Mouse (Mus musculus) hindbrain, embryonic 13.5 days (tissue): ENCODE results near the gene Cav3. TPM values are rescaled to one million over a fixed set of nuclear protein-coding genes. Genes with fewer than 3 reads are reported as not detected.

Source experiments
- ATAC-seq: fragments of 200-750 bp; cut with Nextera tagmentation; 2 replicates; pipeline ENCODE4 v1.8.0; 2017; ENCODE audit warnings: moderate TSS enrichment; ENCODE audit not compliant: low FRiP score
- H3K27ac ChIP-seq: fragments of 300-500 bp; sonication (generic); 2 replicates; pipeline ENCODE4 v1.5.1; 2015; ENCODE audit warnings: inconsistent platforms, mild to moderate bottlenecking, moderate library complexity
- H3K27me3 ChIP-seq: fragments of 300-500 bp; sonication (generic); 2 replicates; pipeline ENCODE4 v1.6.1; 2015; ENCODE audit warnings: mild to moderate bottlenecking, inconsistent platforms
- H3K36me3 ChIP-seq: fragments of 300-500 bp; sonication (generic); 2 replicates; pipeline ENCODE4 v1.6.1; 2015; ENCODE audit warnings: mild to moderate bottlenecking, inconsistent platforms
- H3K4me1 ChIP-seq: fragments of 300-500 bp; sonication (generic); replicated peaks from 2 replicates; pipeline ENCODE4 v1.6.1; 2015; ENCODE audit warnings: inconsistent platforms
- H3K4me2 ChIP-seq: fragments of 300-500 bp; sonication (generic); 2 replicates; pipeline ENCODE4 v1.6.1; 2015; ENCODE audit warnings: inconsistent platforms, mild to moderate bottlenecking, moderate library complexity
- H3K4me3 ChIP-seq: fragments of 300-500 bp; sonication (generic); 2 replicates; pipeline ENCODE4 v1.5.1; 2015; ENCODE audit warnings: mild to moderate bottlenecking, inconsistent platforms
- H3K9ac ChIP-seq: fragments of 300-500 bp; sonication (generic); 2 replicates; pipeline ENCODE4 v1.6.1; 2015; ENCODE audit warnings: mild to moderate bottlenecking, inconsistent platforms
- H3K9me3 ChIP-seq: fragments of 300-500 bp; sonication (generic); 2 replicates; pipeline ENCODE4 v1.6.1; 2016; ENCODE audit warnings: inconsistent platforms
- WGBS: fragments of 180-500 bp; shearing (Covaris S2); methylation state at CpG from one replicate; pipeline ENCODE4 v1.1.7; 2015; 5-methylcytosine and 5-hydroxymethylcytosine counted together
- polyA plus RNA-seq: library from polyadenylated mRNA; unstranded; fragments of >200 nt; fragmentation: Nextera tagmentation; extraction: Ambion mirVana; gene quantifications from 2 replicates; pipeline ENCODE4 v1.2.1, GENCODE M21; 2015

The Cav3 gene
- polyA plus RNA-seq, 1 experiment from 2014 or later = 0.23 TPM

- no peak overlapping the region for H3K4me3 ChIP-seq
- H3K36me3 ChIP-seq = no peaks in the 10 kb centered on the region
- no peaks in the 10 kb centered on the region for H3K9me3 ChIP-seq
- H3K4me1 ChIP-seq = peaks cover 22% of the 10 kb centered on the region
- WGBS = 83% methylated on average over 5 of the region's 5 CpGs
- no peak for ATAC-seq
- H3K9ac ChIP-seq = no peak overlapping the region
- peaks cover 73% of the 10 kb centered on the region for H3K27me3 ChIP-seq
- no peak overlapping the region for H3K4me2 ChIP-seq
- no peak overlapping the region for H3K27ac ChIP-seq
Observed at GRCm38 (mm10) chr6:112487993-112488392, 28.7 kb downstream of the Cav3 start.

- no peak overlapping the region for H3K27ac ChIP-seq
- WGBS = 30% methylated on average over 24 of the region's 24 CpGs
- peak overlapping the region; percentile 69 for H3K4me2 ChIP-seq
- H3K4me3 ChIP-seq = peak overlapping the region; percentile 41
- H3K9me3 ChIP-seq = no peaks in the 10 kb centered on the region
- H3K36me3 ChIP-seq = no peaks in the 10 kb centered on the region
- H3K9ac ChIP-seq = peak overlapping the region; percentile 56; the same call in 1 of the 2 replicates
- peaks cover 77% of the 10 kb centered on the region for H3K27me3 ChIP-seq
- ATAC-seq = no peak
- peaks cover 22% of the 10 kb centered on the region for H3K4me1 ChIP-seq
Observed at GRCm38 (mm10) chr6:112488821-112489180, 29.5 kb downstream of the Cav3 start.

- Histone ChIP-seq H3K27ac (no peak overlapping the region), H3K9me3 (no peaks in the 10 kb centered on the region), H3K4me1 (peaks cover 22% of the 10 kb centered on the region), H3K9ac (peak overlapping the region; percentile 56), H3K4me3 (peak overlapping the region; percentile 41), H3K36me3 (no peaks in the 10 kb centered on the region), H3K4me2 (peak overlapping the region; percentile 69), H3K27me3 (peaks cover 77% of the 10 kb centered on the region)
- 5% methylated on average over 72 of the region's 72 CpGs for WGBS
- ATAC-seq = peak; percentile 42
Observed at GRCm38 (mm10) chr6:112489181-112489909, 30.0 kb downstream of the Cav3 start.

GRCm38 (mm10) chr6:112489910-112490559 lies 30.7 kb downstream of the Cav3 start, which contains the start of gene Oxtr:
TSS of gene Oxtr (minus strand) at chr6:112489943.
- Histone ChIP-seq H3K4me1 (peaks cover 22% of the 10 kb centered on the region), H3K9ac (peak within 1 kb of the TSS; percentile 70), H3K27ac (no peak within 1 kb of the TSS), H3K4me2 (peak within 1 kb of the TSS; percentile 69), H3K27me3 (peaks cover 77% of the 10 kb centered on the region), H3K9me3 (no peaks in the 10 kb centered on the region), H3K36me3 (no peaks in the 10 kb centered on the region), H3K4me3 (peak within 1 kb of the TSS; percentile 41)
- WGBS = 6% methylated on average over 24 of the region's 24 CpGs
- ATAC-seq = peak; percentile 29; the same call in 1 of the 2 replicates

- WGBS = 2% methylated on average over 35 of the region's 35 CpGs
- peak overlapping the region; percentile 41 for H3K4me3 ChIP-seq
- no peaks in the 10 kb centered on the region for H3K36me3 ChIP-seq
- peak; percentile 67 for ATAC-seq
- H3K4me1 ChIP-seq = peaks cover 22% of the 10 kb centered on the region
- H3K4me2 ChIP-seq = peak overlapping the region; percentile 69
- no peak overlapping the region for H3K27ac ChIP-seq
- peak overlapping the region; percentile 70 for H3K9ac ChIP-seq
- H3K9me3 ChIP-seq = no peaks in the 10 kb centered on the region
- H3K27me3 ChIP-seq = peaks cover 75% of the 10 kb centered on the region
Observed at GRCm38 (mm10) chr6:112490625-112491242, 31.4 kb downstream of the Cav3 start.

- no peak overlapping the region for H3K9ac ChIP-seq
- H3K27ac ChIP-seq = no peak overlapping the region
- H3K4me3 ChIP-seq = no peak overlapping the region
- no peak for ATAC-seq
- H3K27me3 ChIP-seq = peaks cover 68% of the 10 kb centered on the region
- H3K9me3 ChIP-seq = no peaks in the 10 kb centered on the region
- H3K36me3 ChIP-seq = no peaks in the 10 kb centered on the region
- no peak overlapping the region for H3K4me2 ChIP-seq
- WGBS = 75% methylated on average over 8 of the region's 8 CpGs
- H3K4me1 ChIP-seq = peaks cover 22% of the 10 kb centered on the region
Observed at GRCm38 (mm10) chr6:112491521-112491920, 32.2 kb downstream of the Cav3 start.

- H3K9ac ChIP-seq = no peak overlapping the region
- H3K4me3 ChIP-seq = no peak overlapping the region
- peaks cover 61% of the 10 kb centered on the region for H3K27me3 ChIP-seq
- no peak for ATAC-seq
- no peak overlapping the region for H3K4me2 ChIP-seq
- no peak overlapping the region for H3K27ac ChIP-seq
- no peaks in the 10 kb centered on the region for H3K9me3 ChIP-seq
- peaks cover 22% of the 10 kb centered on the region for H3K4me1 ChIP-seq
- 87% methylated on average over 6 of the region's 6 CpGs for WGBS
- H3K36me3 ChIP-seq = no peaks in the 10 kb centered on the region
Observed at GRCm38 (mm10) chr6:112492656-112493055, 33.4 kb downstream of the Cav3 start.

- Histone ChIP-seq H3K36me3 (no peaks in the 10 kb centered on the region), H3K4me3 (no peak overlapping the region), H3K4me2 (no peak overlapping the region), H3K27me3 (peaks cover 54% of the 10 kb centered on the region), H3K9ac (no peak overlapping the region), H3K27ac (no peak overlapping the region), H3K4me1 (peaks cover 22% of the 10 kb centered on the region), H3K9me3 (no peaks in the 10 kb centered on the region)
- WGBS = 92% methylated on average over 9 of the region's 9 CpGs
- no peak for ATAC-seq
Observed at GRCm38 (mm10) chr6:112493371-112493770, 34.1 kb downstream of the Cav3 start.

- no peaks in the 10 kb centered on the region for H3K9me3 ChIP-seq
- ATAC-seq = no peak
- no peak overlapping the region for H3K4me3 ChIP-seq
- H3K27ac ChIP-seq = no peak overlapping the region
- H3K36me3 ChIP-seq = no peaks in the 10 kb centered on the region
- peaks cover 41% of the 10 kb centered on the region for H3K27me3 ChIP-seq
- peaks cover 12% of the 10 kb centered on the region for H3K4me1 ChIP-seq
- WGBS = 59% methylated on average over 10 of the region's 10 CpGs
- no peak overlapping the region for H3K9ac ChIP-seq
- no peak overlapping the region for H3K4me2 ChIP-seq
Observed at GRCm38 (mm10) chr6:112494620-112495081, 35.3 kb downstream of the Cav3 start.

- no peak for ATAC-seq
- H3K9me3 ChIP-seq = no peaks in the 10 kb centered on the region
- peaks cover 35% of the 10 kb centered on the region for H3K27me3 ChIP-seq
- 64% methylated on average over 4 of the region's 4 CpGs for WGBS
- H3K4me1 ChIP-seq = peaks cover 6% of the 10 kb centered on the region
- H3K4me3 ChIP-seq = no peak overlapping the region
- no peak overlapping the region for H3K27ac ChIP-seq
- no peaks in the 10 kb centered on the region for H3K36me3 ChIP-seq
- no peak overlapping the region for H3K9ac ChIP-seq
- H3K4me2 ChIP-seq = no peak overlapping the region
Observed at GRCm38 (mm10) chr6:112495219-112495618, 35.9 kb downstream of the Cav3 start.

- no peaks in the 10 kb centered on the region for H3K4me1 ChIP-seq
- H3K4me2 ChIP-seq = no peak overlapping the region
- no peaks in the 10 kb centered on the region for H3K9me3 ChIP-seq
- H3K9ac ChIP-seq = no peak overlapping the region
- no peak overlapping the region for H3K4me3 ChIP-seq
- H3K36me3 ChIP-seq = no peaks in the 10 kb centered on the region
- 75% methylated on average over 8 of the region's 8 CpGs for WGBS
- no peak for ATAC-seq
- no peak overlapping the region for H3K27ac ChIP-seq
- peaks cover 27% of the 10 kb centered on the region for H3K27me3 ChIP-seq
Observed at GRCm38 (mm10) chr6:112496291-112497060, 37.2 kb downstream of the Cav3 start.

GRCm38 (mm10) chr6:112497456-112497855 lies 38.2 kb downstream of the Cav3 start:
- Histone ChIP-seq H3K27me3 (peaks cover 17% of the 10 kb centered on the region), H3K27ac (no peak overlapping the region), H3K4me2 (no peak overlapping the region), H3K9me3 (no peaks in the 10 kb centered on the region), H3K9ac (no peak overlapping the region), H3K4me1 (no peaks in the 10 kb centered on the region), H3K36me3 (no peaks in the 10 kb centered on the region), H3K4me3 (no peak overlapping the region)
- no peak for ATAC-seq
- 64% methylated on average over 2 of the region's 2 CpGs for WGBS
